Comparison of ENCODE assay signal across 12 mouse cellular contexts in the genomic region with DNA sequence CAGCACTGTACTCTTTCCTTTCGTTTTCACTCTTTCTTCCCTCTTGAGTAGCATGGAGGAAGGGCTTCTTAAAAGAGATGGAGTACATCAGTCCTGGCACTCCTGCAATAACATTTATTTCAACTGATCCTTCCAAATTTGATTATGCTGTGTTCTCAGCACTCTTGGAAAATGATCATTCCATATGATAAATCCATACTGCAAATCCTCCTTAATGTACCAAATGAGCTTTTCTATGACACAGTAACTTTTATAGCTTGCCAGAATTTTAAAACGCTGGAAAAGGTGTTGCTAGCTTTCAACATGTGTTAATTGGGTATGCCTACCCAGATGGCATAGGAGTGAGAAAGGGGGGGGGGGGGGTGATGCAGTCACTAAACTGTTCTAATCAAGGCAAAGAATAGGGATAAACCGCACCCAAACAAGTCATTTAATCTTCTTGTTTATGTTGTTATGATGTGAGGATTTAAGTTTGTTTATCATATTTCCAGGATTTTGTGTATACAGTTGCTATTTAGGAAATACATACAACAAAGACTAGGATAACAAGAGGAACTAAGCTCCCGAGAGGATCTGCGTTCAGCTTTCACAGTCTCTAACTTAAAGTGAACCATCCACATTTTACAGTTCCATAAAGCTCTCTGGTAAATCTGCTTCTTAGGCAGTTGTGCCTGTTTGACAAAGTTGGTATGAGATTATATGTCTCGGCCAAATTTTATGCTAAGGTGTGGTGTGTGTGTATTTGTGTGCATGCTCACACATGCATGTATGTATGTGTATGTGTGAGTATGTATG.
"Had no signal": no experiment of that assay in that cellular context is flagged by ENCODE, and none has a peak within 500 bp of the region (broad histone marks: within the 10 kb centered on the region; RNA-seq: fewer than 3 reads in every experiment).

No protein-coding gene starts in this region.

- H3K36me3 ChIP-seq: limb, embryonic 10.5 days; liver, embryonic 15.5 days; lung, embryonic 15.5 days; midbrain, embryonic 12.5 days had no signal

- H3K4me2 ChIP-seq: liver, embryonic 11.5 days; liver, embryonic 15.5 days; lung, embryonic 15.5 days; midbrain, embryonic 12.5 days had no signal

- H3K27ac ChIP-seq: limb, embryonic 10.5 days; liver, embryonic 15.5 days; lung, embryonic 15.5 days; macrophage; midbrain, embryonic 12.5 days had no signal

- DNase-seq: kidney, adult 8-10 months; kidney, postnatal 25 days; lung, postnatal 14 days; right cerebral cortex, adult 18-20 months; right cerebral cortex, postnatal 25 days had no signal

- H3K27me3 ChIP-seq: liver, embryonic 15.5 days; lung, embryonic 15.5 days; megakaryocyte, embryonic 14.5 days; midbrain, embryonic 12.5 days had no signal

- H3K4me1 ChIP-seq: limb, embryonic 10.5 days; liver, embryonic 15.5 days; lung, embryonic 15.5 days; megakaryocyte, embryonic 14.5 days; midbrain, embryonic 12.5 days had no signal

- H3K4me3 ChIP-seq: limb, embryonic 10.5 days; liver, embryonic 15.5 days; lung, embryonic 15.5 days; megakaryocyte, embryonic 14.5 days; midbrain, embryonic 12.5 days had no signal

- H3K9me3 ChIP-seq: limb, embryonic 10.5 days; liver, embryonic 15.5 days; lung, embryonic 15.5 days; megakaryocyte, embryonic 14.5 days; midbrain, embryonic 12.5 days had no signal

- H3K9ac ChIP-seq: liver, embryonic 15.5 days; lung, embryonic 15.5 days; midbrain, embryonic 12.5 days had no signal
